ENCODE assay signal across 10 mouse cellular contexts in the genomic region with DNA sequence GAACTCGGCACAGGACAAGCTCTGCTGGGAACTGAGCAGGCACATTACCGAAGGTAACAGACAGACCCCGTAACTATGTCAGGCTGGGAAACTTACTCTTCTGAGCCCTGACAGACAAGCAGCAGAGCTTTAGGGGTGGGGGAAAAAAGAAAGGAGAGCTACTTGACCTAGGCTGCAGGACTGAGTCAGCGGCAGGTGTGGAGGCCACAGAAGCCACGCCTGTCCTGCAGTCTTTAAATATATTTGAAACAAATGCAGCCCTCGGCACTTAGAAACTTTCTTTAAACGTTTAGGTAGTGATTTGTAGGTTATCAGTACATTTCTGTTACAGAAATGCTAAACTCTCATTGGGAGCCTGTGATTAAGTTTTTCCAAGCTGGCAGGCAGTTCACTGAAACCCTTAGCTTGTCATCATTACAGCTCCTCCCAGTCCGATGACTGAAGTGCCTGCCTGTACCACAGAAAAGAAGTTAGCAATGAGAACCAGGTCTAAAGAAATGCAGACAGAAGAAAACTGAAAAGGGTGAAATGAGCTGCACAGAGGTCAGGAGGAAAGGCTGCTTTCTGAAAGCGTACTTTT. TPM values are rescaled to one million over a fixed set of nuclear protein-coding genes. Genes with fewer than 3 reads are reported as not detected.
A peak's percentile ranks its signal among the peaks of the same experiment; 100 is the strongest.
DNase-seq lines count a peak whose midpoint lies in the region; ATAC-seq and TF ChIP-seq lines count a peak whose summit lies in the region.
"Had no signal": no experiment of that assay in that cellular context is flagged by ENCODE, and none has a peak within 500 bp of the region (broad histone marks: within the 10 kb centered on the region; RNA-seq: fewer than 3 reads in every experiment).

No protein-coding gene starts in this region.

- no peak overlapping the region for H3ac ChIP-seq in C2C12 (ENCODE audit: control insufficient read depth, insufficient read length, low read depth)

- no peaks in the 10 kb centered on the region for H3K27me3 ChIP-seq in heart, embryonic 16.5 days (ENCODE audit: control insufficient read depth, insufficient read depth, low read length)
- H3K27me3 ChIP-seq in C2C12 (ENCODE audit: control insufficient read depth, insufficient read depth, insufficient read length): no peaks in the 10 kb centered on the region
- no peaks in the 10 kb centered on the region for H3K27me3 ChIP-seq in embryonic facial prominence, embryonic 11.5 days (ENCODE audit: control insufficient read depth, insufficient read depth, low read length)
- H3K27me3 ChIP-seq in limb, embryonic 11.5 days (ENCODE audit: control insufficient read depth, insufficient read depth, low read length): no peaks in the 10 kb centered on the region
- H3K27me3 ChIP-seq: midbrain, embryonic 12.5 days had no signal

- peak overlapping the region; percentile 20; the same call in 1 of the 2 replicates for H3K4me3 ChIP-seq in heart, embryonic 16.5 days (ENCODE audit: low read length)
- no peak overlapping the region for H3K4me3 ChIP-seq in C2C12 (ENCODE audit: insufficient read depth, poor library complexity, severe bottlenecking)
- no peak overlapping the region for H3K4me3 ChIP-seq in embryonic facial prominence, embryonic 11.5 days (ENCODE audit: low read depth, low read length)
- H3K4me3 ChIP-seq in limb, embryonic 11.5 days (ENCODE audit: low read depth, low read length): no peak overlapping the region
- H3K4me3 ChIP-seq: midbrain, embryonic 12.5 days had no signal

- no peak for ATAC-seq in heart, embryonic 16.5 days (replicated peaks; ENCODE audit: extremely low read depth, insufficient read depth, low FRiP score)
- ATAC-seq in embryonic facial prominence, embryonic 11.5 days (replicated peaks; ENCODE audit: insufficient number of reproducible peaks, low FRiP score, low TSS enrichment, low read depth): no peak
- ATAC-seq in limb, embryonic 11.5 days (ENCODE audit: insufficient number of reproducible peaks, low FRiP score, low TSS enrichment, low read depth): no peak

- H3K9ac ChIP-seq in heart, embryonic 16.5 days (ENCODE audit: low read length): peak overlapping the region; percentile 66
- no peak overlapping the region for H3K9ac ChIP-seq in embryonic facial prominence, embryonic 11.5 days (replicated peaks; ENCODE audit: low read length)
- no peak overlapping the region for H3K9ac ChIP-seq in limb, embryonic 11.5 days (ENCODE audit: low read length)
- H3K9ac ChIP-seq: midbrain, embryonic 12.5 days had no signal

- H3K9me3 ChIP-seq in heart, embryonic 16.5 days (replicated peaks; ENCODE audit: control insufficient read depth, low read length): no peaks in the 10 kb centered on the region
- H3K9me3 ChIP-seq in embryonic facial prominence, embryonic 11.5 days (replicated peaks; ENCODE audit: control insufficient read depth, low read length): no peaks in the 10 kb centered on the region
- H3K9me3 ChIP-seq in limb, embryonic 11.5 days (ENCODE audit: control insufficient read depth, low read length): no peaks in the 10 kb centered on the region
- H3K9me3 ChIP-seq: G1E; midbrain, embryonic 12.5 days had no signal

- peak overlapping the region; percentile 52 for H3K4me2 ChIP-seq in heart, embryonic 16.5 days (ENCODE audit: low read depth, low read length)
- H3K4me2 ChIP-seq in embryonic facial prominence, embryonic 11.5 days (ENCODE audit: low read depth, low read length): peak overlapping the region; percentile 14; the same call in 1 of the 2 replicates
- H3K4me2 ChIP-seq in limb, embryonic 11.5 days (ENCODE audit: low read depth, severe bottlenecking): 0 out of 2 replicates have a peak overlapping the region, but pooled peaks have one; percentile 0
- H3K4me2 ChIP-seq: midbrain, embryonic 12.5 days had no signal

- peaks cover 16% of the 10 kb centered on the region for H3K36me3 ChIP-seq in heart, embryonic 16.5 days (ENCODE audit: control insufficient read depth, insufficient read depth)
- no peaks in the 10 kb centered on the region for H3K36me3 ChIP-seq in C2C12 (ENCODE audit: control insufficient read depth, insufficient read depth)
- H3K36me3 ChIP-seq in embryonic facial prominence, embryonic 11.5 days (replicated peaks; ENCODE audit: control insufficient read depth, insufficient read depth, low read depth, low read length): no peaks in the 10 kb centered on the region; the same call in 1 of the 2 replicates
- peaks cover 7% of the 10 kb centered on the region; the same call in 1 of the 2 replicates for H3K36me3 ChIP-seq in limb, embryonic 11.5 days (ENCODE audit: control insufficient read depth, insufficient read depth, low read length)

- peak overlapping the region; percentile 89 for H3K27ac ChIP-seq in heart, embryonic 16.5 days (ENCODE audit: low read length)
- peak overlapping the region; percentile 63 for H3K27ac ChIP-seq in embryonic facial prominence, embryonic 11.5 days (replicated peaks; ENCODE audit: low read depth, low read length)
- H3K27ac ChIP-seq in limb, embryonic 11.5 days (replicated peaks; ENCODE audit: low read depth, low read length): peak overlapping the region; percentile 64; the same call in 1 of the 2 replicates
- H3K27ac ChIP-seq: midbrain, embryonic 12.5 days had no signal

- no peak for DNase-seq in heart, adult 11 months
- peak; percentile 15 for DNase-seq in embryonic facial prominence, embryonic 11.5 days (ENCODE audit: low spot score)
- DNase-seq in limb, embryonic 11.5 days (ENCODE audit: low spot score): no peak
- no peak for DNase-seq in T-cell, adult 2 months (ENCODE audit: low spot score)
- DNase-seq in layer of hippocampus, adult 9-11 months: no peak
- DNase-seq in layer of hippocampus, postnatal 36 days: no peak

- H3K4me1 ChIP-seq in heart, embryonic 16.5 days (ENCODE audit: control insufficient read depth, insufficient read depth, low read length): peaks cover 91% of the 10 kb centered on the region
- peaks cover 17% of the 10 kb centered on the region for H3K4me1 ChIP-seq in embryonic facial prominence, embryonic 11.5 days (ENCODE audit: control insufficient read depth, insufficient read depth, low read length)
- H3K4me1 ChIP-seq in limb, embryonic 11.5 days (ENCODE audit: control insufficient read depth, insufficient read depth, low read length): peaks cover 46% of the 10 kb centered on the region

- no peaks in the 10 kb centered on the region for H3K79me2 ChIP-seq in C2C12 (ENCODE audit: control insufficient read depth, insufficient read depth)

- TF ChIP-seq CTCF in C2C12 (IDR thresholded peaks at IDR 0.05; ENCODE audit: control insufficient read depth, insufficient read depth, insufficient read length): no peak

- WGBS in heart, embryonic 16.5 days: 23% methylated on average over 9 of the region's 9 CpGs
- 31% methylated on average over 9 of the region's 9 CpGs for WGBS in embryonic facial prominence, embryonic 11.5 days
- WGBS in limb, embryonic 11.5 days: 22% methylated on average over 9 of the region's 9 CpGs

- no peaks in the 10 kb centered on the region for H3K79me3 ChIP-seq in C2C12 (ENCODE audit: low read depth)

TF ChIP-seq in C2C12, 6 proteins besides CTCF, POLR2A, EP300 and RAD21:
- TF ChIP-seq FOSL1 (IDR thresholded peaks at IDR 0.05; ENCODE audit: insufficient read depth, low read length, poor library complexity, severe bottlenecking) (no peak), MYOD1 (IDR thresholded peaks at IDR 0.05; ENCODE audit: control insufficient read depth, insufficient read length, low read depth) (peak; percentile 53), MAX (IDR thresholded peaks at IDR 0.05) (no peak), MYOG (IDR thresholded peaks at IDR 0.05; ENCODE audit: control insufficient read depth, extremely low read depth, insufficient read length) (no peak), CEBPB (IDR thresholded peaks at IDR 0.05; ENCODE audit: low read depth) (no peak)

RNA-seq across cellular contexts. Expression of a gene that starts 18.8 kb away (rescaled TPM):
- polyA plus RNA-seq in heart, embryonic 16.5 days (2015; fragmentation: Nextera tagmentation; extraction: Ambion mirVana): 98.0 and 133 TPM in 2 replicates
- polyA plus RNA-seq in C2C12 (2012; fragmentation: generic; extraction: Trizol): 2.3 TPM
- polyA plus RNA-seq in embryonic facial prominence, embryonic 11.5 days (2014; fragmentation: Nextera tagmentation; extraction: Ambion mirVana): 19.4 and 19.6 TPM in 2 replicates
- 28.0 and 31.5 TPM in 2 replicates for polyA plus RNA-seq in limb, embryonic 11.5 days (2014; fragmentation: Nextera tagmentation; extraction: Ambion mirVana)
- 10 to 100 TPM; 29.0 to 30.9 TPM for total RNA-seq in layer of hippocampus, postnatal 36 days (2021)

Comparison
In these comparisons a context has a peak if more than half of its experiments do, and no peak if none do; other contexts are left out.
1. H3K4me2 ChIP-seq: peak in every context shown above with its lines; median percentile 52 in heart, embryonic 16.5 days; 14 in embryonic facial prominence, embryonic 11.5 days; 0 in limb, embryonic 11.5 days.